Comparison of ENCODE assay signal across 13 mouse cellular contexts in the genomic region with DNA sequence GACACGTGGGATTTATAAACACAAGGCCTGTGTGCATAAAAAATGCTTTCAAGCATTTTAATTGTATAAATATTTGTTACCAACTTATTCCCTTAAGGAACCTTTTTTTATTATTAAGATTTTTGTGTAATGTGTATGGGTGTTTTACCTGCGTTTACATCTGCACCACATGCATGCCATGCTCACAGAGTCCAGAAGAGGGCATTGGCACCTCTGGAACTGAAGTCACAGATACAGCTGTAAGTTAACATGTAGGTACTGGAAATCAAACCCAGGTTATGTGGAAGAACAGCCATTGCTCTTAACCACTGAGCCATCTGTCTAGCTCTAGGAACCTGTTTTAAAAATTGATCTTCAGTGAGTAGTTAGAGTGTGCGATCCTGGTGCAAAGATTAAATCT.
DNase-seq lines count a peak whose midpoint lies in the region; ATAC-seq and TF ChIP-seq lines count a peak whose summit lies in the region.
"Had no signal": no experiment of that assay in that cellular context is flagged by ENCODE, and none has a peak within 500 bp of the region (broad histone marks: within the 10 kb centered on the region; RNA-seq: fewer than 3 reads in every experiment).

No protein-coding gene starts in this region.

- TF ChIP-seq EP300 in stomach, postnatal 0 days (optimal IDR thresholded peaks at IDR 0.05) = no peak

- H3K9me3 ChIP-seq in liver, embryonic 12.5 days (replicated peaks) = no peaks in the 10 kb centered on the region
- no peaks in the 10 kb centered on the region for H3K9me3 ChIP-seq in stomach, postnatal 0 days (ENCODE audit: control insufficient read depth, low read length)
- H3K9me3 ChIP-seq: hindbrain, embryonic 13.5 days; limb, embryonic 15.5 days; megakaryocyte, embryonic 14.5 days had no signal

- CTCF ChIA-PET in Patski (lab: Charles Lee) = interaction anchor here (1.1 to 1.2 kb wide), 2 partner anchors 10 to 317 kb away, joined by 3 read pairs; no protein-coding TSS in a partner anchor

- no peak for ATAC-seq in liver, embryonic 12.5 days
- ATAC-seq in Patski = no peak
- no peak for ATAC-seq in stomach, postnatal 0 days (ENCODE audit: low FRiP score, low TSS enrichment)

- H3K27ac ChIP-seq in liver, adult 2 months (replicated peaks; ENCODE audit: insufficient read depth, low read depth, low read length) = no peak overlapping the region
- no peak overlapping the region for H3K27ac ChIP-seq in liver, embryonic 12.5 days
- no peak overlapping the region for H3K27ac ChIP-seq in stomach, postnatal 0 days (replicated peaks)
- H3K27ac ChIP-seq: hindbrain, embryonic 13.5 days; limb, embryonic 15.5 days had no signal

- no peak overlapping the region for H3K4me3 ChIP-seq in liver, adult 2 months (ENCODE audit: insufficient read depth, low read depth, low read length)
- H3K4me3 ChIP-seq in liver, embryonic 12.5 days = no peak overlapping the region
- H3K4me3 ChIP-seq in stomach, postnatal 0 days (ENCODE audit: low read depth, low read length) = no peak overlapping the region
- H3K4me3 ChIP-seq: hindbrain, embryonic 13.5 days; limb, embryonic 15.5 days; megakaryocyte, embryonic 14.5 days had no signal

- DNase-seq in liver, adult 2 months (ENCODE audit: extremely low read depth, low read depth, low spot score) = no peak
- peak; percentile 39 to 50 for DNase-seq in B cell, adult 2 months
- DNase-seq in Patski (ENCODE audit: low read depth, low spot score) = no peak
- DNase-seq in stomach, postnatal 0 days (ENCODE audit: low spot score) = no peak
- no peak for DNase-seq in right cerebral cortex, postnatal 14 days
- DNase-seq in testis, postnatal 10 days (ENCODE audit: low spot score) = no peak
- DNase-seq: adrenal gland, postnatal 36 days; cerebellum, adult 2 months; gastrocnemius, postnatal 10 days had no signal

- peak; percentile 36; the same call in 1 of the 2 replicates for TF ChIP-seq CTCF in liver, adult 2 months (IDR thresholded peaks at IDR 0.05; ENCODE audit: low read depth, low read length)
- TF ChIP-seq CTCF in Patski (IDR thresholded peaks at IDR 0.05) = peak; percentile 47
- TF ChIP-seq CTCF in stomach, postnatal 0 days (IDR thresholded peaks at IDR 0.05; ENCODE audit: low read depth) = peak; percentile 48

- no peaks in the 10 kb centered on the region for H3K27me3 ChIP-seq in liver, adult 2 months (ENCODE audit: control insufficient read depth, insufficient read depth, low read length)
- H3K27me3 ChIP-seq in liver, embryonic 12.5 days (replicated peaks) = no peaks in the 10 kb centered on the region
- H3K27me3 ChIP-seq in Patski = no peaks in the 10 kb centered on the region
- H3K27me3 ChIP-seq in stomach, postnatal 0 days (ENCODE audit: control insufficient read depth, insufficient read depth, low read length) = no peaks in the 10 kb centered on the region
- H3K27me3 ChIP-seq: hindbrain, embryonic 13.5 days; limb, embryonic 15.5 days; megakaryocyte, embryonic 14.5 days had no signal

- H3K9ac ChIP-seq in liver, adult 2 months (ENCODE audit: low read depth, low read length) = no peak overlapping the region
- no peak overlapping the region for H3K9ac ChIP-seq in liver, embryonic 12.5 days
- H3K9ac ChIP-seq in stomach, postnatal 0 days (ENCODE audit: low read length) = no peak overlapping the region
- H3K9ac ChIP-seq: hindbrain, embryonic 13.5 days; limb, embryonic 15.5 days had no signal

- peaks cover 7% of the 10 kb centered on the region; the same call in 1 of the 2 replicates for H3K79me2 ChIP-seq in liver, adult 2 months (ENCODE audit: control insufficient read depth, insufficient read depth, low read length)

- WGBS in liver, adult 2 months = 92% methylated on average over 3 of the region's 3 CpGs
- WGBS in liver, embryonic 12.5 days (ENCODE audit: insufficient replicate concordance) = 91% methylated on average over 3 of the region's 3 CpGs
- 83% methylated on average over 3 of the region's 3 CpGs for WGBS in stomach, postnatal 0 days

- in situ Hi-C loops in Patski (cut with MboI; ENCODE audit: low pct_unique_long_range_greater_than_20kb) = loop anchor here (5.0 kb wide), 1 partner anchor 46 kb away; no protein-coding TSS in a partner anchor

- POLR2A ChIA-PET in Patski (lab: Charles Lee) = no interaction called here

- no peak overlapping the region for H3K4me2 ChIP-seq in liver, embryonic 12.5 days
- no peak overlapping the region for H3K4me2 ChIP-seq in stomach, postnatal 0 days (replicated peaks; ENCODE audit: low read depth)
- H3K4me2 ChIP-seq: hindbrain, embryonic 13.5 days; limb, embryonic 15.5 days had no signal

- H3K4me1 ChIP-seq in liver, adult 2 months (ENCODE audit: control insufficient read depth, insufficient read depth, low read length) = peaks cover 2% of the 10 kb centered on the region; the same call in 1 of the 2 replicates
- no peaks in the 10 kb centered on the region for H3K4me1 ChIP-seq in liver, embryonic 12.5 days
- H3K4me1 ChIP-seq in stomach, postnatal 0 days (replicated peaks; ENCODE audit: control insufficient read depth, insufficient read depth) = no peaks in the 10 kb centered on the region
- H3K4me1 ChIP-seq: hindbrain, embryonic 13.5 days had no signal

- no peak for TF ChIP-seq POLR2A in liver, adult 2 months (IDR thresholded peaks at IDR 0.05; ENCODE audit: extremely low read depth, insufficient read depth, low read length)

- H3K36me3 ChIP-seq in liver, adult 2 months (ENCODE audit: control insufficient read depth, insufficient read depth, low read length) = peaks cover 53% of the 10 kb centered on the region
- peaks cover 61% of the 10 kb centered on the region for H3K36me3 ChIP-seq in liver, embryonic 12.5 days
- peaks cover 3% of the 10 kb centered on the region; the same call in 1 of the 2 replicates for H3K36me3 ChIP-seq in stomach, postnatal 0 days (ENCODE audit: control insufficient read depth, insufficient read depth, low read length)

Comparison
In these comparisons a context has a peak if more than half of its experiments do, and no peak if none do; other contexts are left out.
1. DNase-seq: peak in B cell, adult 2 months (2 of 2); none in liver, adult 2 months (single experiment), Patski (single experiment), stomach, postnatal 0 days (single experiment), right cerebral cortex, postnatal 14 days (single experiment) and testis, postnatal 10 days (single experiment).
2. Peak in every context shown above with its lines, with median percentiles within 50 percentile points of each other: CTCF ChIP-seq.